Mouse (Mus musculus): ENCODE results near the gene Gm17660. TPM values are rescaled to one million over a fixed set of nuclear protein-coding genes. Genes with fewer than 3 reads are reported as not detected.

The Gm17660 gene
- polyA plus RNA-seq, 1 experiment: not detected

GRCm38 (mm10) chr5:104104111-104104510 is 26.7 kb upstream of the Gm17660 start:
- Histone ChIP-seq H3K27me3 (ENCODE audit: control insufficient read depth, insufficient read depth, low read length) (no peaks in the 10 kb centered on the region), H3K27ac (ENCODE audit: insufficient read depth, low read depth, low read length) (no peak overlapping the region), H3K4me1 (ENCODE audit: control insufficient read depth, insufficient read depth, insufficient read length, low read length) (peaks cover 8% of the 10 kb centered on the region), H3K36me3 (ENCODE audit: control insufficient read depth, insufficient read depth, low read length) (no peaks in the 10 kb centered on the region), H3K4me3 (ENCODE audit: low read depth, low read length) (no peak overlapping the region)
- TF ChIP-seq POLR2A (IDR thresholded peaks at IDR 0.05; ENCODE audit: low read depth, low read length): no peak
- TF ChIP-seq CTCF (IDR thresholded peaks at IDR 0.05; ENCODE audit: extremely low read depth, insufficient read length, insufficient replicate concordance, low read depth, low read length): no peak
- WGBS: 91% methylated on average over 2 of the region's 2 CpGs

DNA sequence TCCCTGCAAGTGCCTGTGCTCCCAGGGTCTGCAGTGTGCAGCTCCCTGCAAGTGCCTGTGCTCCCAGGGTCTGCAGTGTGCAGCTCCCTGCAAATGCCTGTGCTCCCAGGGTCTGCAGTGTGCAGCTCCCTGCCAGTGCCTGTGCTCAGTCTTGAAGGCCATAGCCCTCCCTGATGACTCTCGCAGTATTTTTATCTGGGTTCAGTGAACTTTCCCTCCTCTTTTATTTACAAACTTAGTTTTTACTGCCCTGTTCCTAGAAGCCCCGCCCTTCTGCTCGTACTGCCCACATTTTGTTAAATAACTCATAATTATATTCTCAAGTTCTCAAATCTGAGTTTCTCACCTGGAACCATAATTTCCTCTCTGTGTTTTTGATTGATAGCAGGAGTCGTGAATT is 25.8 kb upstream of the Gm17660 start:
- H3K27me3 ChIP-seq (ENCODE audit: control insufficient read depth, insufficient read depth, low read length): no peaks in the 10 kb centered on the region
- no peak overlapping the region for H3K27ac ChIP-seq (ENCODE audit: insufficient read depth, low read depth, low read length)
- 16% methylated on average over 4 of the region's 4 CpGs for WGBS
- H3K4me3 ChIP-seq (ENCODE audit: low read depth, low read length): no peak overlapping the region
- TF ChIP-seq POLR2A (IDR thresholded peaks at IDR 0.05; ENCODE audit: low read depth, low read length) (no peak), CTCF (IDR thresholded peaks at IDR 0.05; ENCODE audit: extremely low read depth, insufficient read length, insufficient replicate concordance, low read depth, low read length) (no peak)
- no peaks in the 10 kb centered on the region for H3K36me3 ChIP-seq (ENCODE audit: control insufficient read depth, insufficient read depth, low read length)
- peaks cover 8% of the 10 kb centered on the region for H3K4me1 ChIP-seq (ENCODE audit: control insufficient read depth, insufficient read depth, insufficient read length, low read length)

DNA sequence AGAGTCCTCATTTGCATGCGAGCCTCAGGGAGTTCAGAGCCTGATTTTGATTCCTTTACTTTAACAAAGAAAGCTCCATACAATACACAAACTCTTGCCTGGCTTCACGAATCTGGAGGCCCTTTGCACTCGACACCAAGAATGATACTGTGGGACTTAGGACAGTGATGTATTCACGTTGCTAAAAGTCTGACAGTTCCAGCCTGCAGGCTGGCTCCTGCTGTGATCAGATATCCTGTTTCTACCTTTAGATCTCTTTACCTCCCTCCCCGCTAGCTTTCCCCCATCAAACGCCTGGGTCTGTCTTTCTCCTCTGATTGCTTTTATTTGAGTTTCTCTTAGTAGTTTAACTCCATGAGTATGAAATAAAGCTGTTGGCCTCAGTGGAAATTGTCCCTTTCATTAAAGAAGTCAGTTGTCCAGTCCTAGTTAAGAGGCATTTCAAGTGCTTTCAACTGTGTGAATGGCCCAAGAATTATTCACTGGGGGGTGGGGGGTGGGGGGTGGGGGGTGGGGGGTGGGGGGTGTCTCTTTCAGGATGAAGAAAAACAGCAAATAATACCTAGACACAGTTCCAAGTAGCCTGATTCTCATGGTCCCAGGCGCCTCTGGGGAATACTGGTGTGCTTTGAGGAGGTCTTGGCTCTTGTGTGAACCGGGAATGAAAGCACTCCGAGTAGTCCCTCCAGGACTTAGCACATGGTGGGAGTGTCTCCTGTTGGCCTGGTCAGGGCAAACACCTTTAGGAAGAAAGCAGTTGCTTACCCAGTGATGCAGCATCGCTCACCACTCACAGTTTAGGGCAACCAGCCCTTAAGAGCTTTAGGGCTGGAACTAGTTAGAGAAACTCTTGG is 24.5 kb upstream of the Gm17660 start:
- H3K27ac ChIP-seq (ENCODE audit: insufficient read depth, low read depth, low read length): no peak overlapping the region
- WGBS: 71% methylated on average over 10 of the region's 10 CpGs
- H3K4me1 ChIP-seq (ENCODE audit: control insufficient read depth, insufficient read depth, insufficient read length, low read length): peaks cover 8% of the 10 kb centered on the region
- no peaks in the 10 kb centered on the region for H3K36me3 ChIP-seq (ENCODE audit: control insufficient read depth, insufficient read depth, low read length)
- no peak overlapping the region for H3K4me3 ChIP-seq (ENCODE audit: low read depth, low read length)
- no peaks in the 10 kb centered on the region for H3K27me3 ChIP-seq (ENCODE audit: control insufficient read depth, insufficient read depth, low read length)
- TF ChIP-seq POLR2A (IDR thresholded peaks at IDR 0.05; ENCODE audit: low read depth, low read length): no peak
- no peak for TF ChIP-seq CTCF (IDR thresholded peaks at IDR 0.05; ENCODE audit: extremely low read depth, insufficient read length, insufficient replicate concordance, low read depth, low read length)

DNA sequence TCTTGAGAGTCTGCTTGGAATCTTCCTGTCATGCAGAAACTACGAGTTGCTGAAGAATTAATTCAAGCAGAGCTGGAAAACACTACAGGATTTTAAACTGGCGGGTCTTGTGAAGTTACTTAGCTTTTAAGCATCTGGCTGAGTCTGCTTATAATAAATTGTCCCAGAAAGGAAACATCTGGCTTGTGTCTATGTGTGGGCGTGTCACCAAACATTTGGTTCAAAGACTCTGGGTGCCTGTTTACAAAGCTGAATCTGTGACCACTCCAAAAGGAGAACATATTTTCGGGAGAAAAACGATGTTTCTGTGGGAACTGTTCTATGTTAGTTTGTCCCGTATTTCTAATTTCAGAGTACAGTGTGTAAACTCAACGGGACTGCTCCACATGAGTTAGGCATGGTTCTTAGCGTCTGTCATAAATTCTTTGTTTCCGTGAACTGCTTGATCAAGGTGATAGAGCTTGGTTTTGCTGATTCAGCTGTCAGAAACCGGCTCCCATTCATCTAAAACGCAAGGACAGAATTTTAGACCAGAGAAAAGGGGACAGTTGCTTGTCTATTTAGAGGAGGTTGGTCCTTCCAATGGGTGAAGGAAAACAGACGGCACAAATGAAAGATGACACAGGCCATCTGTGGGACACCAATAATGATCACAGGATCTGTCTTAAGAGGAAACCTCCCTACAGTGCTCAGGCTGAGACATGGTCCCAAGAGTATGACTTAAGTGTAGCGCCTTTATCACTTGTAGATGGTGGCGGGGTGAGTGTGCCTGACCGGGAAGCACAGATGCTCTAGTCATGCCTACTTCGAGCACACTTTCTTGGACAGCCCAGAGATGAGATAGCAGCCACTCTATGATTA is 18.9 kb upstream of the Gm17660 start:
- 0 out of 2 replicates have a peak, but pooled peaks cover 3% of the 10 kb centered on the region for H3K4me1 ChIP-seq (ENCODE audit: control insufficient read depth, insufficient read depth, insufficient read length, low read length)
- TF ChIP-seq CTCF (IDR thresholded peaks at IDR 0.05; ENCODE audit: extremely low read depth, insufficient read length, insufficient replicate concordance, low read depth, low read length) (no peak), POLR2A (IDR thresholded peaks at IDR 0.05; ENCODE audit: low read depth, low read length) (no peak)
- H3K36me3 ChIP-seq (ENCODE audit: control insufficient read depth, insufficient read depth, low read length): no peaks in the 10 kb centered on the region
- H3K4me3 ChIP-seq (ENCODE audit: low read depth, low read length): no peak overlapping the region
- 48% methylated on average over 16 of the region's 16 CpGs for WGBS
- H3K27ac ChIP-seq (ENCODE audit: insufficient read depth, low read depth, low read length): peak overlapping the region; percentile 80; the same call in 1 of the 2 replicates
- no peaks in the 10 kb centered on the region for H3K27me3 ChIP-seq (ENCODE audit: control insufficient read depth, insufficient read depth, low read length)

GRCm38 (mm10) chr5:104095416-104096077 is 18.1 kb upstream of the Gm17660 start:
- TF ChIP-seq CTCF (IDR thresholded peaks at IDR 0.05; ENCODE audit: extremely low read depth, insufficient read length, insufficient replicate concordance, low read depth, low read length) (no peak), POLR2A (IDR thresholded peaks at IDR 0.05; ENCODE audit: low read depth, low read length) (no peak)
- peak overlapping the region; percentile 80 for H3K27ac ChIP-seq (ENCODE audit: insufficient read depth, low read depth, low read length)
- 65% methylated on average over 11 of the region's 11 CpGs for WGBS

DNA sequence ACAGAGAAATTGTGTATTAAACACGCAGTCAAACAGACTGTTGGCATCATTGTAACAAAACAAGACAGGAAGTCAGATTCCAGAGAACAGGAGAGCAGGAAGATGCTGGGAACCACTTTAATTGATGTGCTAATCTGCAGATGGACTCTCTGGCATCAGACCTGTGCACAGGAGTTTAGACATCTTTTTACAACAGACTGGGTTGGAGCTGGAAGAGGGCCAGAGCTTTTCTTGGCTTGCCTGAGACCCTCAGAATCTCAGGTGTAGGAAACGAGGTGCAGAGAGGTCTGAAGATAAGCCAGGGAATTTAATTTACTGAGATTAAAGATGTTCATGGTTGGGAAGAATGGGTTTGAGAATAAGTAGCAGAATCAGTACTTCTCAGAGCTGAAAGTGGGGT is 12.3 kb upstream of the Gm17660 start:
- Histone ChIP-seq H3K4me1 (ENCODE audit: control insufficient read depth, insufficient read depth, insufficient read length, low read length) (no peaks in the 10 kb centered on the region), H3K27me3 (ENCODE audit: control insufficient read depth, insufficient read depth, low read length) (no peaks in the 10 kb centered on the region), H3K27ac (ENCODE audit: insufficient read depth, low read depth, low read length) (no peak overlapping the region), H3K4me3 (ENCODE audit: low read depth, low read length) (no peak overlapping the region), H3K36me3 (ENCODE audit: control insufficient read depth, insufficient read depth, low read length) (no peaks in the 10 kb centered on the region)
- 65% methylated on average over 2 of the region's 2 CpGs for WGBS
- TF ChIP-seq POLR2A (IDR thresholded peaks at IDR 0.05; ENCODE audit: low read depth, low read length) (no peak), CTCF (IDR thresholded peaks at IDR 0.05; ENCODE audit: extremely low read depth, insufficient read length, insufficient replicate concordance, low read depth, low read length) (no peak)

More at GRCm38 (mm10) chr5:104095416-104096077, 18.1 kb upstream of the Gm17660 start:
- Histone ChIP-seq H3K27me3 (ENCODE audit: control insufficient read depth, insufficient read depth, low read length) (no peaks in the 10 kb centered on the region), H3K4me1 (ENCODE audit: control insufficient read depth, insufficient read depth, insufficient read length, low read length) (0 out of 2 replicates have a peak, but pooled peaks cover 3% of the 10 kb centered on the region), H3K4me3 (ENCODE audit: low read depth, low read length) (no peak overlapping the region), H3K36me3 (ENCODE audit: control insufficient read depth, insufficient read depth, low read length) (no peaks in the 10 kb centered on the region)

All from small intestine, adult 2 months (tissue).